Mouse (Mus musculus): ENCODE measurements around the gene Tnik. TPM values are rescaled to one million over a fixed set of nuclear protein-coding genes. Genes with fewer than 3 reads are reported as not detected.

Gene Tnik
- polyA plus RNA-seq, 1 experiment from 2014 or later = 106 TPM

DNA sequence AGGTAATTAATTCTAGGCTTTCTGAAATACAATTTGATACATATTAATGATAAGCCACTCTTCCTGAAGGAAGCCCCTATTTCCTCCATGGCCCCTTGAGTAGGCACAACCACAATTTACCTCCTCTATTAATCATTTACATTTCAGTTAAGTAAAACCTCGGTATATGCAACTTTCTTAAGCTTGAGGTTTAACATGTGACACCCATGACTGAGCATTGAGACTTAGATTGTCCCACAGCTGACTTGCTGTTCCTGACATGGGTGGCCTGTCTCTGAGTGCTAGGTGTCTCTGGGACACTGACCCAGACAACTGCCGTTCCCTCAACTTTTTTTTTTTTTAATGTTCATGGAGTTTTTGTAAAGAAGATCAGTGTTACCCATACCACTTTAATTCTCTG, 358.8 kb downstream of the Tnik start:
- no peak for ATAC-seq (ENCODE audit: low read depth)
- Histone ChIP-seq H3K4me1 (ENCODE audit: control insufficient read depth, insufficient read depth, low read length) (no peaks in the 10 kb centered on the region), H3K36me3 (ENCODE audit: control insufficient read depth, insufficient read depth, low read length) (peaks cover 41% of the 10 kb centered on the region), H3K27ac (ENCODE audit: low read depth, low read length) (no peak overlapping the region), H3K4me3 (ENCODE audit: low read depth, low read length) (no peak overlapping the region), H3K9me3 (ENCODE audit: control insufficient read depth, low read length) (no peaks in the 10 kb centered on the region), H3K4me2 (ENCODE audit: low read depth, low read length) (no peak overlapping the region), H3K9ac (replicated peaks; ENCODE audit: low read depth, low read length) (no peak overlapping the region), H3K27me3 (ENCODE audit: control insufficient read depth, insufficient read depth, low read length) (no peaks in the 10 kb centered on the region)
- 83% methylated on average over 2 of the region's 2 CpGs for WGBS

- Histone ChIP-seq H3K4me3 (ENCODE audit: low read depth, low read length) (no peak overlapping the region), H3K27me3 (ENCODE audit: control insufficient read depth, insufficient read depth, low read length) (no peaks in the 10 kb centered on the region), H3K4me1 (ENCODE audit: control insufficient read depth, insufficient read depth, low read length) (no peaks in the 10 kb centered on the region), H3K9ac (replicated peaks; ENCODE audit: low read depth, low read length) (no peak overlapping the region), H3K36me3 (ENCODE audit: control insufficient read depth, insufficient read depth, low read length) (peaks cover 32% of the 10 kb centered on the region), H3K4me2 (ENCODE audit: low read depth, low read length) (no peak overlapping the region), H3K27ac (ENCODE audit: low read depth, low read length) (no peak overlapping the region), H3K9me3 (ENCODE audit: control insufficient read depth, low read length) (no peaks in the 10 kb centered on the region)
- WGBS = 97% methylated on average over 6 of the region's 6 CpGs
- ATAC-seq (ENCODE audit: low read depth) = no peak
These were observed 363.8 kb downstream of the Tnik start for GRCm38 (mm10) chr3:28626816-28627215.

GRCm38 (mm10) chr3:28636778-28637177, 373.8 kb downstream of the Tnik start:
- WGBS = 93% methylated on average over 4 of the region's 4 CpGs
- no peak overlapping the region for H3K4me3 ChIP-seq (ENCODE audit: low read depth, low read length)
- H3K9ac ChIP-seq (replicated peaks; ENCODE audit: low read depth, low read length) = no peak overlapping the region
- 0 out of 2 replicates have a peak, but pooled peaks cover 3% of the 10 kb centered on the region for H3K36me3 ChIP-seq (ENCODE audit: control insufficient read depth, insufficient read depth, low read length)
- H3K4me2 ChIP-seq (ENCODE audit: low read depth, low read length) = no peak overlapping the region
- H3K9me3 ChIP-seq (ENCODE audit: control insufficient read depth, low read length) = no peaks in the 10 kb centered on the region
- H3K27me3 ChIP-seq (ENCODE audit: control insufficient read depth, insufficient read depth, low read length) = no peaks in the 10 kb centered on the region
- H3K27ac ChIP-seq (ENCODE audit: low read depth, low read length) = no peak overlapping the region
- no peaks in the 10 kb centered on the region for H3K4me1 ChIP-seq (ENCODE audit: control insufficient read depth, insufficient read depth, low read length)
- ATAC-seq (ENCODE audit: low read depth) = no peak

DNA sequence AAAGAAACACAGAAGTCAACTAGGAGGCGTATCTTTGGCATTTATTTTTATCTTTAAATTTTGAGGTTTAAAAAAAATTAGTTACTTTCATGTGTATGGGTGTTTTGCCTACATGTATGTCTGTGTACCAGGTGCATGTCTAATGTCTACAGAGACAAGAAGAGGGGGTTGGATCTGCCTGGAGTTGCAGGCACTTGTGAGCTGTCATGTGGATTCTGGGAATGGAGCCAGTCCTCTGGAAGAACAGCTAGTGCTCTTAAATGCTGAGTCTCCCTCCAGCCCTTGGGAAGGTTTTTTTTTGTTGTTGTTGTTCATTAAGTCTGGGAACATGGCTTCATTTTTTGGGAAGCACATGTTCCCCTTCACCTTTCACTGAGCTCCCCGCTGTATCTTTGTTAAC, 375.9 kb downstream of the Tnik start:
- 80% methylated on average over 2 of the region's 2 CpGs for WGBS
- no peaks in the 10 kb centered on the region for H3K4me1 ChIP-seq (ENCODE audit: control insufficient read depth, insufficient read depth, low read length)
- no peak for ATAC-seq (ENCODE audit: low read depth)
- no peak overlapping the region for H3K4me2 ChIP-seq (ENCODE audit: low read depth, low read length)
- H3K27ac ChIP-seq (ENCODE audit: low read depth, low read length) = no peak overlapping the region
- no peak overlapping the region for H3K4me3 ChIP-seq (ENCODE audit: low read depth, low read length)
- H3K9ac ChIP-seq (replicated peaks; ENCODE audit: low read depth, low read length) = no peak overlapping the region
- H3K36me3 ChIP-seq (ENCODE audit: control insufficient read depth, insufficient read depth, low read length) = no peaks in the 10 kb centered on the region
- H3K27me3 ChIP-seq (ENCODE audit: control insufficient read depth, insufficient read depth, low read length) = no peaks in the 10 kb centered on the region
- no peaks in the 10 kb centered on the region for H3K9me3 ChIP-seq (ENCODE audit: control insufficient read depth, low read length)

DNA sequence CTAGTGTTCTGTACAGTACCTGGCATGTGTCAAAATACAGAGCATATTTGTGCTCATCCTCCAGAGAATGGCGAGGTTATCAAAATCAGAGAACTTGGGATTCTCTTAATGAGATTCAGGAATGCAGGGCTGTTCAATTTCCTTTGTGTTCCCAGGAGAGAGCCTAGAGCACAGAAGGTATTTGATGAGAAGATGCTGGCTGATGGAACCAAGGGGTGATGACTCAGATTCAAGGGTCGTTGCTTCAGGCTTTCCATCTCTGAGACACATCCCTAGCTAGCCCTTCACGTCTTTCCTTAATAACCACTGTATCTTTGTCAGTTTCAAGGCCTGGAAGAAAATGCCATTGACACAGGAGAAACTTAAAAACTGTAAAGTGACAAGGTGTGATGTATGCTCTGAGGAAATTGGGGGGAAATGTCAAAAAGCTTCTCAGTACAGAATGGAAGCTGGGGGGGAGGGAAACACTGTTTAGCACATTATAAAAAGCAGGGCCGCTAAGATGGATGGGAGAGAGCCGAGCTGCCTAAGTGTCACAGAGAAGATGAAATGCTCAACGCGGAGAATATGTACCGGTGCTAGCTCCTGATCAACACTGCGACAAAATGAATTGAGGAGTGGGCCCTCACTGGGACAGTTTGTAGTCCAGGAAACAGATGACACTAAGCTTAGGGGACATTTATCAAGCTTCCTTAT, 380.4 kb downstream of the Tnik start:
- Histone ChIP-seq H3K4me3 (ENCODE audit: low read depth, low read length) (no peak overlapping the region), H3K9me3 (ENCODE audit: control insufficient read depth, low read length) (no peaks in the 10 kb centered on the region), H3K4me1 (ENCODE audit: control insufficient read depth, insufficient read depth, low read length) (no peaks in the 10 kb centered on the region), H3K27me3 (ENCODE audit: control insufficient read depth, insufficient read depth, low read length) (no peaks in the 10 kb centered on the region), H3K9ac (replicated peaks; ENCODE audit: low read depth, low read length) (no peak overlapping the region), H3K27ac (ENCODE audit: low read depth, low read length) (no peak overlapping the region), H3K4me2 (ENCODE audit: low read depth, low read length) (no peak overlapping the region), H3K36me3 (ENCODE audit: control insufficient read depth, insufficient read depth, low read length) (peaks cover 13% of the 10 kb centered on the region; the same call in 1 of the 2 replicates)
- 75% methylated on average over 9 of the region's 9 CpGs for WGBS
- ATAC-seq (ENCODE audit: low read depth) = no peak

- no peak for ATAC-seq (ENCODE audit: low read depth)
- 68% methylated on average over 3 of the region's 3 CpGs for WGBS
- H3K27ac ChIP-seq (ENCODE audit: low read depth, low read length) = no peak overlapping the region
- H3K4me2 ChIP-seq (ENCODE audit: low read depth, low read length) = no peak overlapping the region
- no peaks in the 10 kb centered on the region for H3K4me1 ChIP-seq (ENCODE audit: control insufficient read depth, insufficient read depth, low read length)
- H3K4me3 ChIP-seq (ENCODE audit: low read depth, low read length) = no peak overlapping the region
- H3K27me3 ChIP-seq (ENCODE audit: control insufficient read depth, insufficient read depth, low read length) = no peaks in the 10 kb centered on the region
- H3K9ac ChIP-seq (replicated peaks; ENCODE audit: low read depth, low read length) = no peak overlapping the region
- no peaks in the 10 kb centered on the region for H3K9me3 ChIP-seq (ENCODE audit: control insufficient read depth, low read length)
- H3K36me3 ChIP-seq (ENCODE audit: control insufficient read depth, insufficient read depth, low read length) = peaks cover 33% of the 10 kb centered on the region; the same call in 1 of the 2 replicates
These were observed 389.6 kb downstream of the Tnik start for GRCm38 (mm10) chr3:28652574-28652973.

GRCm38 (mm10) chr3:28653043-28653442, 390.0 kb downstream of the Tnik start:
- no peak overlapping the region for H3K9ac ChIP-seq (replicated peaks; ENCODE audit: low read depth, low read length)
- peak; percentile 82; the same call in 1 of the 2 replicates for ATAC-seq (ENCODE audit: low read depth)
- WGBS = 48% methylated on average over 3 of the region's 3 CpGs
- H3K27me3 ChIP-seq (ENCODE audit: control insufficient read depth, insufficient read depth, low read length) = no peaks in the 10 kb centered on the region
- H3K4me1 ChIP-seq (ENCODE audit: control insufficient read depth, insufficient read depth, low read length) = no peaks in the 10 kb centered on the region
- H3K27ac ChIP-seq (ENCODE audit: low read depth, low read length) = no peak overlapping the region
- H3K4me2 ChIP-seq (ENCODE audit: low read depth, low read length) = no peak overlapping the region
- no peaks in the 10 kb centered on the region for H3K9me3 ChIP-seq (ENCODE audit: control insufficient read depth, low read length)
- H3K4me3 ChIP-seq (ENCODE audit: low read depth, low read length) = no peak overlapping the region
- H3K36me3 ChIP-seq (ENCODE audit: control insufficient read depth, insufficient read depth, low read length) = peaks cover 29% of the 10 kb centered on the region; the same call in 1 of the 2 replicates

- Histone ChIP-seq H3K27me3 (ENCODE audit: control insufficient read depth, insufficient read depth, low read length) (no peaks in the 10 kb centered on the region), H3K36me3 (ENCODE audit: control insufficient read depth, insufficient read depth, low read length) (peaks cover 20% of the 10 kb centered on the region; the same call in 1 of the 2 replicates), H3K4me1 (ENCODE audit: control insufficient read depth, insufficient read depth, low read length) (no peaks in the 10 kb centered on the region), H3K27ac (ENCODE audit: low read depth, low read length) (no peak overlapping the region), H3K4me3 (ENCODE audit: low read depth, low read length) (no peak overlapping the region), H3K4me2 (ENCODE audit: low read depth, low read length) (no peak overlapping the region), H3K9ac (replicated peaks; ENCODE audit: low read depth, low read length) (no peak overlapping the region), H3K9me3 (ENCODE audit: control insufficient read depth, low read length) (no peaks in the 10 kb centered on the region)
- no peak for ATAC-seq (ENCODE audit: low read depth)
These were observed 391.7 kb downstream of the Tnik start for GRCm38 (mm10) chr3:28654740-28655139.

- no peaks in the 10 kb centered on the region for H3K27me3 ChIP-seq (ENCODE audit: control insufficient read depth, insufficient read depth, low read length)
- 44% methylated on average over 1 of the region's 1 CpGs for WGBS
- no peak overlapping the region for H3K27ac ChIP-seq (ENCODE audit: low read depth, low read length)
- H3K4me2 ChIP-seq (ENCODE audit: low read depth, low read length) = no peak overlapping the region
- no peaks in the 10 kb centered on the region for H3K9me3 ChIP-seq (ENCODE audit: control insufficient read depth, low read length)
- no peaks in the 10 kb centered on the region for H3K4me1 ChIP-seq (ENCODE audit: control insufficient read depth, insufficient read depth, low read length)
- peaks cover 18% of the 10 kb centered on the region; the same call in 1 of the 2 replicates for H3K36me3 ChIP-seq (ENCODE audit: control insufficient read depth, insufficient read depth, low read length)
- no peak overlapping the region for H3K4me3 ChIP-seq (ENCODE audit: low read depth, low read length)
- no peak overlapping the region for H3K9ac ChIP-seq (replicated peaks; ENCODE audit: low read depth, low read length)
- ATAC-seq (ENCODE audit: low read depth) = no peak; the same call in 1 of the 2 replicates
These were observed 395.3 kb downstream of the Tnik start for GRCm38 (mm10) chr3:28658349-28658748.
